Mouse (Mus musculus) brain, adult 10 weeks (tissue): ENCODE results near the gene Chrd. TPM values are rescaled to one million over a fixed set of nuclear protein-coding genes. Genes with fewer than 3 reads are reported as not detected.

Source experiments
- polyA plus RNA-seq: library from polyadenylated mRNA; stranded (reverse); fragments of 350-450 nt; fragmentation: Illumina TruSeq; extraction: RNeasy Lipid Tissue Mini Kit (QIAGEN cat#74804); gene quantifications from one replicate; pipeline ENCODE4 v1.2.3, GENCODE M21; 2015; ENCODE audit warnings: low read depth, low replicate concordance

Chrd gene
- 30.4 TPM for polyA plus RNA-seq

GRCm38 (mm10) chr16:20732925-20733730, at the start of gene Chrd:
Chrd (plus strand) TSS chr16:20733127.

GRCm38 (mm10) chr16:20693111-20693701, 39.7 kb upstream of the Chrd start, which contains the start of gene Fam131a:
Fam131a (plus strand) TSS chr16:20693241.

GRCm38 (mm10) chr16:20717181-20717977, 15.5 kb upstream of the Chrd start, which contains the start of the genes Polr2h and Clcn2:
Polr2h (plus strand) TSS chr16:20717665.
Clcn2 (minus strand) TSS chr16:20717746.

GRCm38 (mm10) chr16:20733731-20734730, 1.1 kb downstream of the Chrd start, which contains the start of gene Thpo:
Thpo (minus strand) TSS chr16:20734511.

Other genes starting within 250 kb of the Chrd start
- 62.9 TPM for gene Eif2b5, start 234.3 kb upstream of the Chrd start, polyA plus RNA-seq
- gene Dvl3, start 216.1 kb upstream of the Chrd start, polyA plus RNA-seq, result 31.9 TPM
- 970 TPM for gene Ap2m1, start 197.6 kb upstream of the Chrd start, polyA plus RNA-seq
- 67.5 TPM for gene Abcf3, start 184.6 kb upstream of the Chrd start, polyA plus RNA-seq
- gene Vwa5b2, start 143.7 kb upstream of the Chrd start, polyA plus RNA-seq, result 49.4 TPM
- gene Eef1akmt4, start 121.5 kb upstream of the Chrd start, polyA plus RNA-seq, result 4.5 TPM
- gene Gm49333, start 121.5 kb upstream of the Chrd start, polyA plus RNA-seq, result not detected
- 15.7 TPM for gene Alg3, start 121.4 kb upstream of the Chrd start, polyA plus RNA-seq
- 153 TPM for gene Camk2n2, start 111.8 kb upstream of the Chrd start, polyA plus RNA-seq
- 29.4 TPM for gene Ece2, start 103.3 kb upstream of the Chrd start, polyA plus RNA-seq
- gene Psmd2, start 81.5 kb upstream of the Chrd start, polyA plus RNA-seq, result 171 TPM
- gene Eif4g1, start 64.8 kb upstream of the Chrd start, polyA plus RNA-seq, result 134 TPM
- gene Fam131a, start 39.9 kb upstream of the Chrd start, polyA plus RNA-seq, result 314 TPM
- gene Polr2h, start 15.5 kb upstream of the Chrd start, polyA plus RNA-seq, result 57.7 TPM
- 55.2 TPM for gene Clcn2, start 15.4 kb upstream of the Chrd start, polyA plus RNA-seq
- 6.0 TPM for gene Thpo, start 1.4 kb downstream of the Chrd start, polyA plus RNA-seq